Mouse (Mus musculus): ENCODE data around the gene Acot6. TPM values are rescaled to one million over a fixed set of nuclear protein-coding genes. Genes with fewer than 3 reads are reported as not detected.

Acot6 gene
- 8.3 TPM for polyA plus RNA-seq (2014; fragmentation: Illumina TruSeq; extraction: RNeasy Lipid Tissue Mini Kit (QIAGEN cat#74804); ENCODE audit: low read depth, low replicate concordance)

DNA sequence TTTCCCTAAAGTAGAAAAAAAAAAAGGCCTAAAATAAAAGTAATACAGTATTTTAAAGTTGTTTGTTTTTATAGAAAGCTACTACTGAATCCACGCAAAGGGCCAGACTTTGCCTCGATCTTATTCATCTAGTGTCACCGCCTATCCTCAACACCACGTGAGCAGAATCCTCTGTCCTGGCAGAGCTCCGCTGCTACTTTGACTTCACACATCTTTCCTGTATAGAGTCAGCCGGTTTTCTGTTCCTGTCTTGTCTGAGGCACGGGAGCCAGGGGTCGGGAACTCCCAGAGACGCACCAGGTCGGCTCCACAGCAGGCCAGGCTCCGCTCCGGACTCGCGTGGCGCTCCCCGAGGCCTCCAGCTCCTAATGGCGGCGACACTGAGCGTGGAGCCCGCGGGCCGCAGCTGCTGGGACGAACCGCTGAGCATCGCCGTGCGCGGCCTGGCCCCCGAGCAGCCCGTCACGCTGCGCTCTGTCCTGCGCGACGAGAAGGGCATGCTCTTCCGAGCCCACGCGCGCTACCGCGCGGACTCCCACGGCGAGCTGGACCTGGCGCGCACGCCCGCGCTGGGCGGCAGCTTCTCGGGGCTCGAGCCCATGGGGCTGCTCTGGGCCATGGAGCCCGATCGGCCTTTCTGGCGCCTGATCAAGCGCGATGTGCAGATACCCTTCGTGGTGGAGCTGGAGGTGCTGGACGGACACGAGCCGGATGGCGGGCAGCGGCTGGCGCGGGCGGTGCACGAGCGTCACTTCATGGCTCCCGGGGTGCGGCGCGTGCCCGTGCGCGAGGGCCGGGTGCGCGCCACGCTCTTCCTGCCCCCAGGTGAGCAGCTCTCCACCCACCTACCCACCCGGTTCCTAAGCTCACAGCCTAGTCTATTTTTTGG is at the start of gene Acot6:
Gene Acot6 (plus strand): TSS at position 51 of the 889 bp plus-strand sequence.

DNA sequence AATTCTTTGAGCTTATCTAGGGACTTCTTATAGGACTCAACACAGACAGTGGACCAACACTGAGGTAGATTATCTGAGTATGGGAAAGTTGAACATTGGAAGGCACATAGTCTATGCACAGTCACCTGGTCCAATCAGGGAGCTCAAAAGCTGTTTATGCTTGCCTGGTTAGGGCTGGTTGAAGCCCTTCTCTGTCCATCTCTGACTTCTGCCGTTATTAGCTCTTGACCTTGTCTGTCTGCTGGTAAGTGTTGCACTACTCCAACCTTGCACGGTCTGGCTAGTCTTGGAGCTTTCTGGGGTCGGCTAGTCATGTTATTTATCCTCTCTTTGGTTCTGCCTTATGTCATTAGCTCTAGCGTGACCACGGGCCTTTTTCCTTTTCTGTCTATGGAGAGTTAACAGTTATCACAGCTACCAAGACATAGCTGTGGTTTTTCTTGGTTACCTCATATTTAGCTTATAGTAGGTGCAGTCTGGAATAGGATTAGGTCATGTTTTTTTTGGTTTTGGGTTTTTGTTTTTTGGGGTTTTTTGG is 48.4 kb upstream of the Acot6 start, which contains the start of gene Acot3:
Gene Acot3 (plus strand): TSS at position 208 of the 538 bp plus-strand sequence.

GRCm38 (mm10) chr12:84068986-84069385 is 31.5 kb upstream of the Acot6 start, which contains the start of gene Acot5:
Gene Acot5, plus strand, starts transcription at chr12:84069325.

DNA sequence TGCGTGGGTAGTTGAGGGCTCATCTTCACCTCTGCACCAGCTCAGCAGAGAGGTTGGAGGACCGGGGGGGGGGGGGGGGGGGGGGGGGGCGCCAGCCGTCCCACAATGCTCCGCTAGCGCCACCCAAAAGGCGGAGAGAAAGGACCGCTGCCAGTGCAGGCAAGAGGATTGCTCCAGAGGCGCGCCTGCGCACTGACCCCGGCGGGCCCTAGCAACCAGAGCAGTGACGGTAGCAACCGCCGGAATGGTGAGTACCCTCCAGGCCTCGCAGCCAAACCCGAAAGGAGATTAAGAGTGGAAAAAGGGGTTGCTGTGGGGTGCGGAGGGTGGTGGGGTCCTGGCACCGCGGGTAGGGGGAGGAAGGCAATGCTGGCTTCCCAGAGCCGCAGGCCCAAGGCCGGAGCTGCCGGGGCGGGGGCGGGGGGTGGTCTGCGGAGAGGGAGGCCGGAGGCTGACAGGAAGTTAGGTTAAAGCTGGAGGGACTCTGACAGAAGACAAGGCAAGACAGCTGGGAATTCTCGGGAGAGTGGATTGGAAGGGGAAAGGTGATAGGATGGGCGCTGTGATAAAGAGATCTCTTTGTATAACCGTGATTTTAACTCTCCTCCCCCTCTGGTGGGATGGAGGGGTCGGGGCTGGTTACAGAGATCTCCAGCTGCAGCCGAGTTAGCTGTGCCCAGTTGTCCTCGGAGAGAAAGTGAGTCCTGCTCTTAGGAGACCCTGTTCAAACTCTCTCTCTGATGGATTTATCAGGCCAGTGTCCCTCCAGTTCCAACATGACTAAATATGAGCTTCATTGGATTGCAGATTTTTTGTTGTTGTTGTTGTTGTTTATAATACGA is 13.9 kb downstream of the Acot6 start, which contains the start of gene Dnal1:
Gene Dnal1 (plus strand): TSS at position 214 of the 842 bp plus-strand sequence.

DNA sequence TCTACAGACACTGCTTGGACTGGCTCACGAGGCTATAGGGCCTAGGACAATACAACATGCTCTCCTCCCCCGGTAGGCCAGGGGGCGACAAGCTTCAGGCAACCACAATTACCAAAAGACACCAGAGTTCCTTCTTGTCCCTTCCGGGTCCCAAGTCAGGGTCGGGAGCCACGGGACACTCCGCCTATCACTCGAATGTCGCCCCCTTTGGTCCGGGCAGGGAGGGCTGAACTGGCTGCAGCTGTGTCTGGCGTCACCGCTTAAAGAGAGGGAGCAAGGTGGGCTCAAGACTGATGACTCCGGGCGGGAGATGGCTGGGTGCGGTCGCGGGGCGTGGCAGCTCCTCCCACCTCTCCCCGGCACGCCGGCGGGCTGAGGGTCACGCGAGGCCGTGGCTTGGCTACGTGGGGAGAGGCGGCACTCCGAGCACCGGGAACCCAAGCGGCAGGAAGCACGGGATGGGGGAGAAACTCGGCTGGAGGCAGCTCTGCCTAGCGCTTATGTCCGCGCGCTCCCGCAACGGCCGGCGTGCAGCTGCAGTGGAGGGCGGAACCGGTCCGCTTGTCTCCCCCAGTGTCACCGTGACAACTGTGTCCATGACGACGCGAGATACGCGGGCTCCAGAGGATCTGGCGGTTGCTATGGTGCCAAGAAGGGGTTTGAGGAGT is 47.6 kb downstream of the Acot6 start, which contains the start of gene Pnma1:
Gene Pnma1 (minus strand): TSS at position 536 of the 668 bp plus-strand sequence.

Other genes with a start within 250 kb of the Acot6 start
- 35.4 TPM for gene Numb, start 178.7 kb upstream of the Acot6 start, polyA plus RNA-seq (2014; fragmentation: Illumina TruSeq; extraction: RNeasy Lipid Tissue Mini Kit (QIAGEN cat#74804); ENCODE audit: low read depth, low replicate concordance)
- 1.7 TPM for gene Riox1, start 150.0 kb upstream of the Acot6 start, polyA plus RNA-seq (2014; fragmentation: Illumina TruSeq; extraction: RNeasy Lipid Tissue Mini Kit (QIAGEN cat#74804); ENCODE audit: low read depth, low replicate concordance)
- not detected for gene Heatr4, start 115.8 kb upstream of the Acot6 start, polyA plus RNA-seq (2014; fragmentation: Illumina TruSeq; extraction: RNeasy Lipid Tissue Mini Kit (QIAGEN cat#74804); ENCODE audit: low read depth, low replicate concordance)
- 0.82 TPM for gene Acot2, start 112.8 kb upstream of the Acot6 start, polyA plus RNA-seq (2014; fragmentation: Illumina TruSeq; extraction: RNeasy Lipid Tissue Mini Kit (QIAGEN cat#74804); ENCODE audit: low read depth, low replicate concordance)
- 7.6 TPM for gene Acot1, start 91.2 kb upstream of the Acot6 start, polyA plus RNA-seq (2014; fragmentation: Illumina TruSeq; extraction: RNeasy Lipid Tissue Mini Kit (QIAGEN cat#74804); ENCODE audit: low read depth, low replicate concordance)
- 10.4 TPM for gene Acot4, start 62.3 kb upstream of the Acot6 start, polyA plus RNA-seq (2014; fragmentation: Illumina TruSeq; extraction: RNeasy Lipid Tissue Mini Kit (QIAGEN cat#74804); ENCODE audit: low read depth, low replicate concordance)
- gene Gm49366, start 61.7 kb upstream of the Acot6 start, polyA plus RNA-seq (2014; fragmentation: Illumina TruSeq; extraction: RNeasy Lipid Tissue Mini Kit (QIAGEN cat#74804); ENCODE audit: low read depth, low replicate concordance): not detected
- not detected for gene Acot3, start 48.5 kb upstream of the Acot6 start, polyA plus RNA-seq (2014; fragmentation: Illumina TruSeq; extraction: RNeasy Lipid Tissue Mini Kit (QIAGEN cat#74804); ENCODE audit: low read depth, low replicate concordance)
- gene Acot5, start 31.3 kb upstream of the Acot6 start, polyA plus RNA-seq (2014; fragmentation: Illumina TruSeq; extraction: RNeasy Lipid Tissue Mini Kit (QIAGEN cat#74804); ENCODE audit: low read depth, low replicate concordance): not detected
- gene Dnal1, start 13.7 kb downstream of the Acot6 start, polyA plus RNA-seq (2014; fragmentation: Illumina TruSeq; extraction: RNeasy Lipid Tissue Mini Kit (QIAGEN cat#74804); ENCODE audit: low read depth, low replicate concordance): 13.6 TPM
- gene Pnma1, start 47.8 kb downstream of the Acot6 start, polyA plus RNA-seq (2014; fragmentation: Illumina TruSeq; extraction: RNeasy Lipid Tissue Mini Kit (QIAGEN cat#74804); ENCODE audit: low read depth, low replicate concordance): not detected
- gene Elmsan1, start 118.2 kb downstream of the Acot6 start, polyA plus RNA-seq (2014; fragmentation: Illumina TruSeq; extraction: RNeasy Lipid Tissue Mini Kit (QIAGEN cat#74804); ENCODE audit: low read depth, low replicate concordance): 17.7 TPM
- 113 TPM for gene Ptgr2, start 184.6 kb downstream of the Acot6 start, polyA plus RNA-seq (2014; fragmentation: Illumina TruSeq; extraction: RNeasy Lipid Tissue Mini Kit (QIAGEN cat#74804); ENCODE audit: low read depth, low replicate concordance)
- 45.7 TPM for gene Zfp410, start 216.2 kb downstream of the Acot6 start, polyA plus RNA-seq (2014; fragmentation: Illumina TruSeq; extraction: RNeasy Lipid Tissue Mini Kit (QIAGEN cat#74804); ENCODE audit: low read depth, low replicate concordance)

Data from sigmoid colon, adult 10 weeks (tissue).